ENCODE assay signal across 12 mouse cellular contexts in genomic region chr5:67098733-67099323, GRCm38 (mm10). TPM values are rescaled to one million over a fixed set of nuclear protein-coding genes. Genes with fewer than 3 reads are reported as not detected.
DNase-seq lines count a peak whose midpoint lies in the region; ATAC-seq lines count a peak whose summit lies in the region.
"Had no signal": no experiment of that assay in that cellular context is flagged by ENCODE, and none has a peak within 500 bp of the region (broad histone marks: within the 10 kb centered on the region; RNA-seq: fewer than 3 reads in every experiment).

TSS of gene Phox2b (minus strand) at chr5:67099301.

- H3K4me3 ChIP-seq in liver, embryonic 11.5 days (ENCODE audit: low read depth, low read length) = no peak within 1 kb of the TSS
- H3K4me3 ChIP-seq in liver, embryonic 12.5 days = no peak within 1 kb of the TSS
- no peak within 1 kb of the TSS for H3K4me3 ChIP-seq in embryonic facial prominence, embryonic 11.5 days (ENCODE audit: low read depth, low read length)
- H3K4me3 ChIP-seq: erythroblast, embryonic 14.5 days; liver, embryonic 13.5 days; midbrain, embryonic 12.5 days had no signal

- peak; percentile 54 for DNase-seq in liver, embryonic 11.5 days (ENCODE audit: low spot score)
- DNase-seq in adrenal gland, postnatal 25 days = no peak
- peak; percentile 33 for DNase-seq in embryonic facial prominence, embryonic 11.5 days (ENCODE audit: low spot score)
- peak; percentile 55 for DNase-seq in retina, embryonic 14.5 days (ENCODE audit: low spot score)
- no peak for DNase-seq in gastrocnemius, postnatal 10 days
- no peak for DNase-seq in cerebellum, adult 9-11 months
- DNase-seq: liver, embryonic 13.5 days had no signal

- H3K4me1 ChIP-seq in liver, embryonic 11.5 days (replicated peaks; ENCODE audit: control insufficient read depth, insufficient read depth, low read length) = no peaks in the 10 kb centered on the region; the same call in 1 of the 2 replicates
- H3K4me1 ChIP-seq in liver, embryonic 12.5 days = peaks cover 8% of the 10 kb centered on the region; the same call in 1 of the 2 replicates
- peaks cover 5% of the 10 kb centered on the region for H3K4me1 ChIP-seq in embryonic facial prominence, embryonic 11.5 days (ENCODE audit: control insufficient read depth, insufficient read depth, low read length)

- H3K4me2 ChIP-seq in liver, embryonic 11.5 days = no peak within 1 kb of the TSS
- H3K4me2 ChIP-seq in liver, embryonic 12.5 days = no peak within 1 kb of the TSS
- no peak within 1 kb of the TSS for H3K4me2 ChIP-seq in embryonic facial prominence, embryonic 11.5 days (ENCODE audit: low read depth, low read length)
- H3K4me2 ChIP-seq: liver, embryonic 13.5 days; midbrain, embryonic 12.5 days had no signal

- H3K9me3 ChIP-seq in liver, embryonic 11.5 days (ENCODE audit: control insufficient read depth, low read length) = no peaks in the 10 kb centered on the region
- H3K9me3 ChIP-seq in liver, embryonic 12.5 days (replicated peaks) = no peaks in the 10 kb centered on the region
- no peaks in the 10 kb centered on the region for H3K9me3 ChIP-seq in embryonic facial prominence, embryonic 11.5 days (replicated peaks; ENCODE audit: control insufficient read depth, low read length)
- H3K9me3 ChIP-seq: liver, embryonic 13.5 days; midbrain, embryonic 12.5 days had no signal

- no peaks in the 10 kb centered on the region for H3K36me3 ChIP-seq in liver, embryonic 11.5 days (ENCODE audit: control insufficient read depth, insufficient read depth, low read length)
- H3K36me3 ChIP-seq in liver, embryonic 12.5 days = no peaks in the 10 kb centered on the region
- H3K36me3 ChIP-seq in embryonic facial prominence, embryonic 11.5 days (replicated peaks; ENCODE audit: control insufficient read depth, insufficient read depth, low read depth, low read length) = no peaks in the 10 kb centered on the region
- H3K36me3 ChIP-seq: liver, embryonic 13.5 days; midbrain, embryonic 12.5 days had no signal

- H3K9ac ChIP-seq in liver, embryonic 11.5 days (ENCODE audit: low read depth, low read length) = no peak within 1 kb of the TSS
- no peak within 1 kb of the TSS for H3K9ac ChIP-seq in liver, embryonic 12.5 days
- no peak within 1 kb of the TSS for H3K9ac ChIP-seq in embryonic facial prominence, embryonic 11.5 days (replicated peaks; ENCODE audit: low read length)
- H3K9ac ChIP-seq: liver, embryonic 13.5 days; midbrain, embryonic 12.5 days had no signal

- WGBS in liver, embryonic 11.5 days = 2% methylated on average over 16 of the region's 16 CpGs
- 3% methylated on average over 16 of the region's 16 CpGs for WGBS in liver, embryonic 12.5 days (ENCODE audit: insufficient replicate concordance)
- WGBS in embryonic facial prominence, embryonic 11.5 days = 2% methylated on average over 16 of the region's 16 CpGs

- no peak for ATAC-seq in liver, embryonic 11.5 days (replicated peaks; ENCODE audit: low FRiP score)
- ATAC-seq in liver, embryonic 12.5 days = no peak
- ATAC-seq in embryonic facial prominence, embryonic 11.5 days (replicated peaks; ENCODE audit: insufficient number of reproducible peaks, low FRiP score, low TSS enrichment, low read depth) = no peak

- no peak within 1 kb of the TSS for H3K27ac ChIP-seq in liver, embryonic 11.5 days (ENCODE audit: low read depth, low read length)
- H3K27ac ChIP-seq in liver, embryonic 12.5 days = no peak within 1 kb of the TSS
- H3K27ac ChIP-seq in embryonic facial prominence, embryonic 11.5 days (replicated peaks; ENCODE audit: low read depth, low read length) = no peak within 1 kb of the TSS
- H3K27ac ChIP-seq: liver, embryonic 13.5 days; midbrain, embryonic 12.5 days had no signal

- peaks cover 98% of the 10 kb centered on the region for H3K27me3 ChIP-seq in liver, embryonic 11.5 days (replicated peaks; ENCODE audit: control insufficient read depth, insufficient read depth, low read length)
- H3K27me3 ChIP-seq in liver, embryonic 12.5 days (replicated peaks) = peaks cover 97% of the 10 kb centered on the region
- peaks cover 67% of the 10 kb centered on the region for H3K27me3 ChIP-seq in embryonic facial prominence, embryonic 11.5 days (ENCODE audit: control insufficient read depth, insufficient read depth, low read length)

RNA-seq across cellular contexts. Expression of gene Phox2b, which starts in this region (rescaled TPM):
- 0.70 and 0.84 TPM in 2 replicates for polyA plus RNA-seq in liver, embryonic 11.5 days (2014; fragmentation: Nextera tagmentation; extraction: Ambion mirVana)
- 0.37 TPM in 1 of 2 replicates, not detected in the other for polyA plus RNA-seq in liver, embryonic 12.5 days (2016; fragmentation: Nextera tagmentation; extraction: Ambion mirVana)
- 11.1 and 18.8 TPM in 2 replicates for total RNA-seq in adrenal gland, postnatal 25 days (2021)
- polyA plus RNA-seq in embryonic facial prominence, embryonic 11.5 days (2014; fragmentation: Nextera tagmentation; extraction: Ambion mirVana) = 4.1 and 5.1 TPM in 2 replicates
- total RNA-seq in gastrocnemius, postnatal 10 days (2021) = not detected
- total RNA-seq: granulocyte monocyte progenitor cell, adult 5-6 weeks had no signal
- polyA plus RNA-seq: erythroblast, embryonic 14.5 days; kidney, embryonic 14.5 days had no signal

Comparison
In these comparisons a context has a peak if more than half of its experiments do, and no peak if none do; other contexts are left out.
1. RNA of gene Phox2b (total RNA-seq): 11.1 to 18.8 TPM in adrenal gland, postnatal 25 days; not detected in gastrocnemius, postnatal 10 days; every median in the first group is over 10 times any median in the second.
2. Peak in DNase-seq in liver, embryonic 11.5 days; RNA of the gene not detected or under 1 TPM.
3. DNase-seq: peak in embryonic facial prominence, embryonic 11.5 days (single experiment) and retina, embryonic 14.5 days (single experiment); none in adrenal gland, postnatal 25 days (single experiment), gastrocnemius, postnatal 10 days (single experiment) and cerebellum, adult 9-11 months (single experiment).